Mouse (Mus musculus) MEL (cell line): ENCODE data around the gene Hspb11. TPM values are rescaled to one million over a fixed set of nuclear protein-coding genes. Genes with fewer than 3 reads are reported as not detected.

Experiments
- DNase-seq: peaks from one replicate; pipeline ENCODE4 v3.0.0; 2011; ENCODE audit warnings: low read depth, low spot score
- H3K27ac ChIP-seq: 2 replicates; pipeline ENCODE4 v1.5.1; 2012; ENCODE audit warnings: low read depth, mild to moderate bottlenecking, control low read depth, low read length, moderate library complexity; ENCODE audit not compliant: control insufficient read depth
- H3K27me3 ChIP-seq, 2 experiments: fragments of 150-350 bp in 1 of 2; sonication (generic) in 1 of 2; 2 replicates each; pipeline ENCODE4 v1.6.1; 2012; ENCODE audit warnings: low read length in 2 of 2, mild to moderate bottlenecking in 2 of 2, improper control_type of control experiment in 1 of 2, moderate library complexity in 1 of 2; ENCODE audit not compliant: insufficient read depth in 2 of 2, control insufficient read depth in 1 of 2
- H3K36me3 ChIP-seq, 2 experiments: 2 replicates each; pipeline ENCODE4 v1.6.1; 2012 to 2014; ENCODE audit warnings: low read length in 2 of 2, improper control_type of control experiment in 1 of 2, inconsistent platforms in 1 of 2, mild to moderate bottlenecking in 1 of 2; ENCODE audit not compliant: insufficient read depth in 2 of 2, control insufficient read depth in 1 of 2
- H3K4me1 ChIP-seq, 2 experiments: fragments of 150-350 bp in 1 of 2; sonication (generic) in 1 of 2; 2 replicates each; pipeline ENCODE4 v1.6.1; 2012; ENCODE audit warnings: low read length in 2 of 2, improper control_type of control experiment in 1 of 2, mild to moderate bottlenecking in 1 of 2; ENCODE audit not compliant: insufficient read depth in 2 of 2, control insufficient read depth in 1 of 2
- H3K4me3 ChIP-seq, 2 experiments: fragments of 150-350 bp in 1 of 2; sonication (generic) in 1 of 2; 2 replicates each; pipeline ENCODE4 v1.5.1; 2012; ENCODE audit warnings: low read depth in 2 of 2, low read length in 2 of 2, mild to moderate bottlenecking in 2 of 2, moderate library complexity in 2 of 2, control low read depth in 1 of 2, improper control_type of control experiment in 1 of 2; ENCODE audit not compliant: control insufficient read depth in 1 of 2, insufficient read depth in 1 of 2
- H3K79me2 ChIP-seq: 2 replicates; pipeline ENCODE4 v1.6.1; 2012; ENCODE audit warnings: mild to moderate bottlenecking, low read length, moderate library complexity; ENCODE audit not compliant: control insufficient read depth, poor library complexity, insufficient read depth
- H3K9ac ChIP-seq: 2 replicates; pipeline ENCODE4 v1.6.1; 2012; ENCODE audit warnings: low read depth, mild to moderate bottlenecking, control low read depth, low read length, moderate library complexity; ENCODE audit not compliant: control insufficient read depth, poor library complexity, severe bottlenecking
- H3K9me3 ChIP-seq: fragments of 150-350 bp; sonication (generic); replicated peaks from 2 replicates; pipeline ENCODE4 v1.6.1; 2012; ENCODE audit warnings: mild to moderate bottlenecking, low read length, improper control_type of control experiment, moderate library complexity; ENCODE audit not compliant: insufficient read depth
- BHLHE40 ChIP-seq: IDR thresholded peaks from 2 replicates; pipeline ENCODE4 v1.6.1; 2012; ENCODE audit warnings: low read depth, mild to moderate bottlenecking, inconsistent platforms, low read length, improper control_type of control experiment, borderline replicate concordance
- CHD1 ChIP-seq: IDR thresholded peaks from 2 replicates; pipeline ENCODE4 v1.6.1; 2012; ENCODE audit warnings: low read depth, mild to moderate bottlenecking, inconsistent platforms, low read length, improper control_type of control experiment
- CTCF ChIP-seq, 3 experiments: IDR thresholded peaks in 2 of 3; conservative IDR thresholded peaks in 1 of 3; 2 replicates each; pipeline ENCODE4 v1.5.1; 2011 to 2012; ENCODE audit warnings: low read length in 3 of 3, low read depth in 2 of 3, mild to moderate bottlenecking in 2 of 3, improper control_type of control experiment in 1 of 3, inconsistent platforms in 1 of 3, mixed read lengths in 1 of 3, moderate library complexity in 1 of 3; ENCODE audit not compliant: control insufficient read depth in 1 of 3, insufficient read depth in 1 of 3, poor library complexity in 1 of 3, severe bottlenecking in 1 of 3
- E2F4 ChIP-seq: IDR thresholded peaks from 2 replicates; pipeline ENCODE4 v1.6.1; 2011; ENCODE audit warnings: low read depth, low read length, improper control_type of control experiment, borderline replicate concordance
- EP300 ChIP-seq, 2 experiments: IDR thresholded peaks; 2 replicates each; pipeline ENCODE4 v1.6.1; 2011; ENCODE audit warnings: improper control_type of control experiment in 2 of 2, low read length in 2 of 2, low read depth in 1 of 2, mild to moderate bottlenecking in 1 of 2
- GABPA ChIP-seq: IDR thresholded peaks from 2 replicates; pipeline ENCODE4 v1.6.1; 2012; ENCODE audit warnings: low read depth, mild to moderate bottlenecking, inconsistent platforms, low read length, improper control_type of control experiment, moderate library complexity
- GATA1 ChIP-seq: IDR thresholded peaks from 2 replicates; pipeline ENCODE4 v1.6.1; 2011; ENCODE audit warnings: low read depth, low read length, improper control_type of control experiment
- JUND ChIP-seq: IDR thresholded peaks from 2 replicates; pipeline ENCODE4 v1.6.1; 2011; ENCODE audit warnings: low read depth, mild to moderate bottlenecking, improper control_type of control experiment, low read length
- MAX ChIP-seq: IDR thresholded peaks from 2 replicates; pipeline ENCODE4 v1.6.1; 2011; ENCODE audit warnings: low read length, improper control_type of control experiment
- MAZ ChIP-seq: IDR thresholded peaks from 2 replicates; pipeline ENCODE4 v1.6.1; 2012; ENCODE audit warnings: low read depth, mild to moderate bottlenecking, inconsistent platforms, low read length, improper control_type of control experiment
- MEF2A ChIP-seq: IDR thresholded peaks from 2 replicates; pipeline ENCODE4 v1.6.1; 2014; ENCODE audit warnings: low read depth, mild to moderate bottlenecking, inconsistent platforms, low read length, improper control_type of control experiment; ENCODE audit not compliant: poor library complexity, insufficient replicate concordance, severe bottlenecking; ENCODE audit errors: extremely low read depth
- MXI1 ChIP-seq: IDR thresholded peaks from 2 replicates; pipeline ENCODE4 v1.6.1; 2011; ENCODE audit warnings: mild to moderate bottlenecking, low read depth, low read length, improper control_type of control experiment
- MYC ChIP-seq: IDR thresholded peaks from 2 replicates; pipeline ENCODE4 v1.6.1; 2011; ENCODE audit warnings: low read depth, mild to moderate bottlenecking, low read length, improper control_type of control experiment, moderate library complexity
- POLR2A ChIP-seq, 2 experiments: IDR thresholded peaks; 2 replicates each; pipeline ENCODE4 v1.6.1; 2011 to 2012; ENCODE audit warnings: low read length in 2 of 2, mild to moderate bottlenecking in 2 of 2, control low read depth in 1 of 2, improper control_type of control experiment in 1 of 2, low read depth in 1 of 2, moderate library complexity in 1 of 2; ENCODE audit not compliant: control insufficient read depth in 1 of 2, insufficient read depth in 1 of 2, poor library complexity in 1 of 2
- RCOR1 ChIP-seq: IDR thresholded peaks from 2 replicates; pipeline ENCODE4 v1.6.1; 2012; ENCODE audit warnings: low read depth, mild to moderate bottlenecking, inconsistent platforms, low read length, improper control_type of control experiment
- SIN3A ChIP-seq: IDR thresholded peaks from 2 replicates; pipeline ENCODE4 v1.6.1; 2012; ENCODE audit warnings: low read length, improper control_type of control experiment, inconsistent platforms
- SMC3 ChIP-seq: IDR thresholded peaks from 2 replicates; pipeline ENCODE4 v1.6.1; 2011; ENCODE audit warnings: low read depth, low read length, improper control_type of control experiment
- TAL1 ChIP-seq: IDR thresholded peaks from 2 replicates; pipeline ENCODE4 v1.6.1; 2012; ENCODE audit warnings: mild to moderate bottlenecking, inconsistent platforms, low read length, moderate library complexity, mixed read lengths
- TCF12 ChIP-seq: IDR thresholded peaks from 2 replicates; pipeline ENCODE4 v1.6.1; 2014; ENCODE audit warnings: low read depth, mild to moderate bottlenecking, inconsistent platforms, low read length, improper control_type of control experiment, moderate library complexity
- USF1 ChIP-seq: IDR thresholded peaks from 2 replicates; pipeline ENCODE4 v1.6.1; 2014; ENCODE audit warnings: low read depth, mild to moderate bottlenecking, inconsistent platforms, low read length, improper control_type of control experiment, moderate library complexity
- ZC3H11A ChIP-seq: IDR thresholded peaks from 2 replicates; pipeline ENCODE4 v1.6.1; 2012; ENCODE audit warnings: low read depth, mild to moderate bottlenecking, inconsistent platforms, low read length, improper control_type of control experiment
- ZKSCAN1 ChIP-seq: IDR thresholded peaks from 2 replicates; pipeline ENCODE4 v1.6.1; 2012; ENCODE audit warnings: low read depth, mild to moderate bottlenecking, inconsistent platforms, low read length, improper control_type of control experiment, moderate library complexity
- polyA plus RNA-seq, 2 experiments: library from polyadenylated mRNA; stranded (reverse) in 1 of 2; unstranded in 1 of 2; fragments of >175 nt in 1 of 2; fragments of >200 nt in 1 of 2; gene quantifications; 2 replicates each; pipeline versions ENCODE4 v1.2.1 to v1.2.4; 2012; ENCODE audit warnings: low replicate concordance in 2 of 2, low read depth in 1 of 2; ENCODE audit not compliant: insufficient read length in 2 of 2, insufficient read depth in 1 of 2, missing spikeins in 1 of 2
- total RNA-seq: library from RNA; depleted of rRNA; stranded (reverse); fragments of 300-350 nt; gene quantifications from 2 replicates; pipeline ENCODE4 v1.2.3, GENCODE M21; 2012

The Hspb11 gene
- total and polyA plus RNA-seq, 3 experiments, result 11.2 to 16.8 TPM; not detected in 1

DNA sequence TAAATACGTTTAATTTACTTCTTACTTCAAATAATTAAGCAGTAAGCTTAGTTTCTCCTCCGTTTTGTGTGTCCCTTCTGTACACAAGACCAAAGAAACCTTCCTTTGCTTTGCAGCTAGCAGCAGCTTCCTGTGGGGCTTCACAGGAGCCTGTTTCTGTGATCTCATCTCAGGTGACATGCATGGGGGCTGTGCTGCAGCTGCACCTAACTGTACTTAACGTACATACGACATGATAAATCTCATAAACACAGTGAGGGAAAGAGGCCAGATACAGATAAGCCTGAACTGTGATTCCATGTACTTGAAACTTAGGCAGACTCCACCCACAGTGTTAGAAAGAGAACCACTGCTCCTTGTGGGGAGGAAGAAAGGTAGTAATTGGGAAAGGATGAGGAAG lies 6.6 kb downstream of the Hspb11 start:
- Histone ChIP-seq H3K27me3 (no peaks in the 10 kb centered on the region), H3K79me2 (no peaks in the 10 kb centered on the region), H3K4me1 (no peaks in the 10 kb centered on the region), H3K4me3 (no peak overlapping the region), H3K27ac (no peak overlapping the region), H3K36me3 (no peaks in the 10 kb centered on the region), H3K9me3 (no peaks in the 10 kb centered on the region), H3K9ac (no peak overlapping the region)
- TF ChIP-seq MEF2A (no peak), TCF12 (peak; percentile 12; the same call in 1 of the 2 replicates), RCOR1 (peak; percentile 93), GATA1 (0 out of 2 replicates have a peak, but pooled peaks have one; percentile 44), EP300 (IDR thresholded peaks at IDR 0.05; ENCODE audit: low read depth in 1 of 2, low read length in 2 of 2) (0 out of 4 replicates have a peak, but pooled peaks of 1 of the 2 experiments have one; percentile 24), BHLHE40 (no peak), E2F4 (no peak)
- peak; percentile 23 for DNase-seq

DNA sequence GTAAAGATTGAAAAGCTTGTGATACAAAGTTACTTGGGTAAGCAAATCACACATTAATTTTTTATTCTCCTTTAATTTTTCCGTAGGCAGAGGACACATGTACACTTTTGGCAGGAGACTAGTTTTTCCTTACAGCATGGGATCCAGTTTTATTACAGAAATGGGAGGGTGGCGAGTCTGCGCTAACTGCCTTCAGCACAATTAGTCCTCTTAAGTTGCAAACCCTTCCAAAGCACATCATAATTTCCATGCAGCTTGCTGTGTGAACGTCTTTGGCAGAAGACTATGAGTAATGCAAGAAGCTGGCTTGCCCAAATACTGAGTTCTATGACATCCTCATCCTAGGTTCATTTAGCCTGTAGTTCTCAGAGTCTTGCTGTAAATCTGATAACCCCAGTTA lies 20.3 kb downstream of the Hspb11 start:
- no peaks in the 10 kb centered on the region for H3K36me3 ChIP-seq
- no peaks in the 10 kb centered on the region for H3K79me2 ChIP-seq
- no peak for DNase-seq
- no peaks in the 10 kb centered on the region for H3K27me3 ChIP-seq
- no peak overlapping the region for H3K27ac ChIP-seq
- H3K9ac ChIP-seq, result no peak overlapping the region
- no peaks in the 10 kb centered on the region for H3K4me1 ChIP-seq
- TF ChIP-seq JUND, result no peak
- no peak for TF ChIP-seq POLR2A (IDR thresholded peaks at IDR 0.05; ENCODE audit: control insufficient read depth in 1 of 2, insufficient read depth in 1 of 2, low read depth in 1 of 2, low read length in 2 of 2, poor library complexity in 1 of 2)
- no peak for TF ChIP-seq TAL1
- TF ChIP-seq ZKSCAN1, result no peak
- TF ChIP-seq ZC3H11A, result no peak
- TF ChIP-seq GABPA, result no peak
- TF ChIP-seq CTCF (IDR thresholded peaks at IDR 0.05 in 2 of 3, conservative IDR thresholded peaks at IDR 0.05 in 1 of 3; ENCODE audit: control insufficient read depth in 1 of 3, insufficient read depth in 1 of 3, low read depth in 2 of 3, low read length in 3 of 3, poor library complexity in 1 of 3, severe bottlenecking in 1 of 3), result no peak
- no peak for TF ChIP-seq BHLHE40
- no peak for TF ChIP-seq MXI1
- TF ChIP-seq CHD1, result no peak
- no peak for TF ChIP-seq MYC
- no peak for TF ChIP-seq USF1
- no peak for TF ChIP-seq SIN3A
- TF ChIP-seq MAX, result no peak
- no peak for TF ChIP-seq E2F4
- no peak for TF ChIP-seq SMC3
- no peak for TF ChIP-seq MAZ
- TF ChIP-seq TCF12, result no peak
- H3K9me3 ChIP-seq, result no peaks in the 10 kb centered on the region
- no peak overlapping the region for H3K4me3 ChIP-seq
